Mouse (Mus musculus) CH12.LX (cell line): ENCODE results near the gene Pde11a. TPM values are rescaled to one million over a fixed set of nuclear protein-coding genes. Genes with fewer than 3 reads are reported as not detected.

ENCODE experiments used
- DNase-seq: peaks from one replicate; pipeline ENCODE4 v3.0.0-alpha.2; 2013; ENCODE audit errors: extremely low read depth
- H3K27ac ChIP-seq: 2 replicates; pipeline ENCODE4 v1.5.1; 2012; ENCODE audit warnings: low read depth, mild to moderate bottlenecking, control low read depth, moderate library complexity; ENCODE audit not compliant: insufficient read depth
- H3K27me3 ChIP-seq: replicated peaks from 2 replicates; pipeline ENCODE3; 2012; ENCODE audit warnings: inconsistent platforms
- H3K36me3 ChIP-seq, 2 experiments: replicated peaks in 1 of 2; 2 replicates each; pipeline versions ENCODE3 to v1.6.1; 2012; ENCODE audit warnings: inconsistent platforms in 1 of 2, low read length in 1 of 2, mild to moderate bottlenecking in 1 of 2, mixed read lengths in 1 of 2, moderate library complexity in 1 of 2; ENCODE audit not compliant: control insufficient read depth in 1 of 2, insufficient read depth in 1 of 2
- H3K4me1 ChIP-seq, 2 experiments: 2 replicates each; pipeline ENCODE4 v1.6.1; 2012; ENCODE audit warnings: inconsistent platforms in 1 of 2, moderate library complexity in 1 of 2; ENCODE audit not compliant: insufficient read depth in 2 of 2, control insufficient read depth in 1 of 2
- H3K4me2 ChIP-seq: 2 replicates; pipeline ENCODE4 v1.6.1; 2012; ENCODE audit warnings: low read depth, mild to moderate bottlenecking, control low read depth; ENCODE audit not compliant: poor library complexity, insufficient read depth, severe bottlenecking
- H3K4me3 ChIP-seq, 3 experiments: fragments of 150-350 bp in 1 of 3; sonication (generic) in 1 of 3; replicated peaks in 1 of 3; 2 replicates each; pipeline versions ENCODE3 to v1.5.1; 2011 to 2012; ENCODE audit warnings: low read depth in 2 of 3, low read length in 2 of 3, mild to moderate bottlenecking in 2 of 3, moderate library complexity in 2 of 3, control low read depth in 1 of 3, improper control_type of control experiment in 1 of 3, inconsistent platforms in 1 of 3, mixed read lengths in 1 of 3; ENCODE audit not compliant: poor library complexity in 1 of 3
- H3K79me2 ChIP-seq: replicated peaks from 2 replicates; pipeline ENCODE4 v1.6.1; 2012; ENCODE audit warnings: mild to moderate bottlenecking, moderate library complexity; ENCODE audit not compliant: control insufficient read depth, poor library complexity, insufficient read depth, severe bottlenecking; ENCODE audit errors: extremely low read depth
- H3K9ac ChIP-seq: 2 replicates; pipeline ENCODE4 v1.6.1; 2012; ENCODE audit warnings: low read depth, mild to moderate bottlenecking, control low read depth, moderate library complexity; ENCODE audit not compliant: insufficient read depth
- H3K9me3 ChIP-seq: replicated peaks from 2 replicates; pipeline ENCODE3; 2012; ENCODE audit warnings: low read length, inconsistent platforms, mixed read lengths
- BHLHE40 ChIP-seq: IDR thresholded peaks from 2 replicates; pipeline ENCODE4 v1.6.1; 2011; ENCODE audit warnings: mild to moderate bottlenecking, low read depth, low read length, improper control_type of control experiment
- CHD1 ChIP-seq: IDR thresholded peaks from 2 replicates; pipeline ENCODE4 v1.6.1; 2012; ENCODE audit warnings: low read depth, low read length, improper control_type of control experiment, inconsistent platforms
- CHD2 ChIP-seq: IDR thresholded peaks from 2 replicates; pipeline ENCODE4 v1.6.1; 2011; ENCODE audit warnings: low read length, improper control_type of control experiment
- E2F4 ChIP-seq: IDR thresholded peaks from 2 replicates; pipeline ENCODE4 v1.6.1; 2011; ENCODE audit warnings: low read depth, low read length, improper control_type of control experiment; ENCODE audit not compliant: insufficient replicate concordance
- ELF1 ChIP-seq: IDR thresholded peaks from 2 replicates; pipeline ENCODE4 v1.6.1; 2014; ENCODE audit warnings: low read depth, mild to moderate bottlenecking, inconsistent platforms, low read length, improper control_type of control experiment
- EP300 ChIP-seq: IDR thresholded peaks from 2 replicates; pipeline ENCODE4 v1.6.1; 2011; ENCODE audit warnings: low read length, improper control_type of control experiment
- GABPA ChIP-seq: IDR thresholded peaks from 2 replicates; pipeline ENCODE4 v1.6.1; 2012; ENCODE audit warnings: low read depth, low read length, improper control_type of control experiment, inconsistent platforms; ENCODE audit not compliant: insufficient replicate concordance
- HCFC1 ChIP-seq: IDR thresholded peaks from 2 replicates; pipeline ENCODE4 v1.6.1; 2012; ENCODE audit warnings: low read depth, mild to moderate bottlenecking, inconsistent platforms, low read length, improper control_type of control experiment
- IRF4 ChIP-seq: IDR thresholded peaks from 2 replicates; pipeline ENCODE4 v1.6.1; 2014; ENCODE audit warnings: low read depth, mild to moderate bottlenecking, inconsistent platforms, low read length, improper control_type of control experiment
- JUN ChIP-seq: IDR thresholded peaks from 2 replicates; pipeline ENCODE4 v1.6.1; 2011; ENCODE audit warnings: low read depth, mild to moderate bottlenecking, low read length, improper control_type of control experiment, moderate library complexity; ENCODE audit not compliant: insufficient read depth
- JUND ChIP-seq: conservative IDR thresholded peaks from 2 replicates; pipeline ENCODE4 v1.6.1; 2011; ENCODE audit warnings: low read depth, low read length, improper control_type of control experiment
- KAT2A ChIP-seq: IDR thresholded peaks from 2 replicates; pipeline ENCODE4 v1.6.1; 2012; ENCODE audit warnings: low read length, improper control_type of control experiment, inconsistent platforms; ENCODE audit not compliant: insufficient replicate concordance
- MAX ChIP-seq: IDR thresholded peaks from 2 replicates; pipeline ENCODE4 v1.6.1; 2011; ENCODE audit warnings: low read length, improper control_type of control experiment
- MAZ ChIP-seq: IDR thresholded peaks from 2 replicates; pipeline ENCODE4 v1.6.1; 2012; ENCODE audit warnings: low read depth, mild to moderate bottlenecking, inconsistent platforms, low read length, improper control_type of control experiment, moderate library complexity
- MEF2A ChIP-seq: IDR thresholded peaks from 2 replicates; pipeline ENCODE4 v1.6.1; 2014; ENCODE audit warnings: low read depth, mild to moderate bottlenecking, inconsistent platforms, low read length, improper control_type of control experiment, borderline replicate concordance
- MXI1 ChIP-seq: IDR thresholded peaks from 2 replicates; pipeline ENCODE4 v1.6.1; 2011; ENCODE audit warnings: mild to moderate bottlenecking, low read depth, low read length, improper control_type of control experiment
- MYC ChIP-seq: IDR thresholded peaks from 2 replicates; pipeline ENCODE4 v1.6.1; 2011; ENCODE audit warnings: low read depth, mild to moderate bottlenecking, improper control_type of control experiment, low read length
- NELFE ChIP-seq: IDR thresholded peaks from 2 replicates; pipeline ENCODE4 v1.6.1; 2011; ENCODE audit warnings: low read depth, low read length, improper control_type of control experiment
- PAX5 ChIP-seq: IDR thresholded peaks from 2 replicates; pipeline ENCODE4 v1.6.1; 2012; ENCODE audit warnings: low read length, inconsistent platforms, mixed read lengths
- POLR2A ChIP-seq: IDR thresholded peaks from 2 replicates; pipeline ENCODE4 v1.6.1; 2011; ENCODE audit warnings: low read depth, mild to moderate bottlenecking, improper control_type of control experiment, low read length
- POLR2AphosphoS2 ChIP-seq: IDR thresholded peaks from 2 replicates; pipeline ENCODE4 v1.6.1; 2011; ENCODE audit warnings: low read depth, low read length, improper control_type of control experiment
- RAD21 ChIP-seq: IDR thresholded peaks from 2 replicates; pipeline ENCODE4 v1.6.1; 2011; ENCODE audit warnings: low read depth, mild to moderate bottlenecking, low read length, improper control_type of control experiment, moderate library complexity
- RCOR1 ChIP-seq: conservative IDR thresholded peaks from 2 replicates; pipeline ENCODE4 v1.6.1; 2012; ENCODE audit warnings: low read depth, mild to moderate bottlenecking, inconsistent platforms, low read length, improper control_type of control experiment
- SIN3A ChIP-seq: IDR thresholded peaks from 2 replicates; pipeline ENCODE4 v1.6.1; 2012; ENCODE audit warnings: low read length, improper control_type of control experiment, inconsistent platforms
- SMC3 ChIP-seq: IDR thresholded peaks from 2 replicates; pipeline ENCODE4 v1.6.1; 2011; ENCODE audit warnings: low read depth, low read length, improper control_type of control experiment
- TBP ChIP-seq: conservative IDR thresholded peaks from 2 replicates; pipeline ENCODE4 v1.6.1; 2011; ENCODE audit warnings: low read depth, low read length, improper control_type of control experiment
- USF1 ChIP-seq: IDR thresholded peaks from 2 replicates; pipeline ENCODE4 v1.6.1; 2014; ENCODE audit warnings: low read depth, mild to moderate bottlenecking, inconsistent platforms, low read length, improper control_type of control experiment
- ZC3H11A ChIP-seq: IDR thresholded peaks from 2 replicates; pipeline ENCODE4 v1.6.1; 2012; ENCODE audit warnings: low read depth, mild to moderate bottlenecking, inconsistent platforms, low read length, improper control_type of control experiment
- ZKSCAN1 ChIP-seq: IDR thresholded peaks from 2 replicates; pipeline ENCODE4 v1.6.1; 2012; ENCODE audit warnings: low read depth, inconsistent platforms, low read length, improper control_type of control experiment, borderline replicate concordance
- ZMIZ1 ChIP-seq: IDR thresholded peaks from 2 replicates; pipeline ENCODE4 v1.6.1; 2012; ENCODE audit warnings: low read depth, mild to moderate bottlenecking, inconsistent platforms, low read length, improper control_type of control experiment
- ZNF384 ChIP-seq: IDR thresholded peaks from 2 replicates; pipeline ENCODE4 v1.6.1; 2012; ENCODE audit warnings: low read depth, low read length, improper control_type of control experiment, inconsistent platforms
- dilution Hi-C: fragments of 300-500 bp; cut with MboI; formaldehyde crosslinking; loops from 2 replicates; pipeline ENCODE4 v1.14.3; 2020; ENCODE audit warnings: low sequenced_read_pairs; ENCODE audit not compliant: extremely low pct_unique_long_range_greater_than_20kb, extremely low pct_ligation_motif_present
- in situ Hi-C: fragments of 300-500 bp; cut with MboI; formaldehyde crosslinking; loops from 3 replicates; pipeline ENCODE4 v1.14.3; 2019; ENCODE audit warnings: low sequenced_read_pairs, low pct_ligation_motif_present, low pct_unique_long_range_greater_than_20kb, mixed read lengths
- polyA plus RNA-seq: library from polyadenylated mRNA; unstranded; fragments of >175 nt; gene quantifications from 2 replicates; pipeline ENCODE4 v1.2.1, GENCODE M21; 2012; ENCODE audit warnings: low read depth; ENCODE audit not compliant: insufficient read length
- total RNA-seq, 2 experiments: library from RNA; depleted of rRNA; stranded (reverse); fragments of 300-350 nt in 1 of 2; fragments of >200 nt in 1 of 2; gene quantifications; 2 replicates each; pipeline ENCODE4 v1.2.3; 2012 to 2014

The Pde11a gene
- total and polyA plus RNA-seq, 3 experiments, result 0.14 to 0.38 (median 0.21) TPM

GRCm38 (mm10) chr2:76058661-76059467 is 279.7 kb downstream of the Pde11a start:
- no peaks in the 10 kb centered on the region for H3K79me2 ChIP-seq
- no peaks in the 10 kb centered on the region for H3K27me3 ChIP-seq
- no peak for TF ChIP-seq BHLHE40
- TF ChIP-seq MXI1, result no peak
- TF ChIP-seq PAX5, result no peak
- TF ChIP-seq ELF1, result no peak
- no peak for TF ChIP-seq POLR2A
- no peak for TF ChIP-seq NELFE
- no peak for TF ChIP-seq ZKSCAN1
- no peak for TF ChIP-seq ZC3H11A
- no peak for TF ChIP-seq RCOR1
- no peak for TF ChIP-seq JUN
- TF ChIP-seq E2F4, result no peak
- no peak for TF ChIP-seq MAX
- TF ChIP-seq MYC, result no peak
- TF ChIP-seq CHD1, result no peak
- no peak for TF ChIP-seq SMC3
- TF ChIP-seq TBP, result no peak
- TF ChIP-seq KAT2A, result no peak
- no peak for TF ChIP-seq MEF2A
- no peak for TF ChIP-seq MAZ
- no peaks in the 10 kb centered on the region for H3K4me1 ChIP-seq
- H3K4me3 ChIP-seq, result no peak overlapping the region
- dilution Hi-C loops, result no loop called here
- no peak overlapping the region for H3K27ac ChIP-seq
- H3K9ac ChIP-seq, result no peak overlapping the region
- no peaks in the 10 kb centered on the region for H3K9me3 ChIP-seq
- no peaks in the 10 kb centered on the region for H3K36me3 ChIP-seq
- in situ Hi-C loops, result no loop called here
- no peak for DNase-seq
- no peak overlapping the region for H3K4me2 ChIP-seq

GRCm38 (mm10) chr2:76057555-76057954 is 281.0 kb downstream of the Pde11a start:
- Histone ChIP-seq H3K36me3 (no peaks in the 10 kb centered on the region), H3K79me2 (no peaks in the 10 kb centered on the region), H3K4me1 (no peaks in the 10 kb centered on the region), H3K27me3 (no peaks in the 10 kb centered on the region), H3K27ac (no peak overlapping the region), H3K9ac (no peak overlapping the region), H3K4me3 (no peak overlapping the region), H3K9me3 (no peaks in the 10 kb centered on the region), H3K4me2 (no peak overlapping the region)
- no peak for TF ChIP-seq KAT2A
- TF ChIP-seq SIN3A, result no peak
- no peak for TF ChIP-seq MAX
- TF ChIP-seq IRF4, result no peak
- TF ChIP-seq ZMIZ1, result no peak
- TF ChIP-seq USF1, result no peak
- TF ChIP-seq PAX5, result no peak
- TF ChIP-seq RAD21, result no peak
- no peak for TF ChIP-seq ZNF384
- TF ChIP-seq HCFC1, result no peak
- TF ChIP-seq EP300, result no peak
- TF ChIP-seq RCOR1, result no peak
- no peak for TF ChIP-seq JUND
- no peak for TF ChIP-seq ELF1
- TF ChIP-seq TBP, result no peak
- no peak for TF ChIP-seq POLR2AphosphoS2
- no peak for TF ChIP-seq GABPA
- no peak for TF ChIP-seq CHD2
- DNase-seq, result no peak
- in situ Hi-C loops (no loop called here), dilution Hi-C loops (no loop called here)
